Mouse (Mus musculus): ENCODE data around the gene Hace1.
"Not testable (repeated sequence)": the region's sequence is repeated elsewhere in the genome, so short reads cannot be mapped to it uniquely, and the experiment has no call there.

Gene Hace1

GRCm38 (mm10) chr10:45577731-45578297 lies at the start of gene Hace1:
Hace1 (plus strand) TSS chr10:45577829.
- peak; percentile 87 for DNase-seq (ENCODE audit: low spot score)

DNA sequence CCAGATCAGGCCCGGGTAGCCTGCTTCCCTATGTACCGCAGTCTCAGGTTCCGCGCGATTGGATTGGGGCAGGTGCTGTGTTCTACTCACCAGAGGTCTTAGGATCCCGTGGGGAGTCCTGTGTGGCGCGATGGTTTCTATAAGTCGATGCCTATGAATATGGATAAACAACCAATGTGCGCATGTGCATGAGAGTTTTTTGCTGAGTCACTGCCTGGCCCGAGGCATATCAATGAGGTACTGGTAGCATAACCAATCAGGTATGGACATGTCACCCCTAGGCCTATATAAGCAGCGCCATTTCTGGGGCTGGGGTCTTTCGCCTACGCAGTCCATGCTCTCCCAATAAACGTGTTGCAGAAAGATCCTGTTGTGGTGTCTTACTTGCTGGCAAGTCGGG lies 40.3 kb upstream of the Hace1 start:
- DNase-seq (ENCODE audit: low spot score), result not testable (repeated sequence)

DNA sequence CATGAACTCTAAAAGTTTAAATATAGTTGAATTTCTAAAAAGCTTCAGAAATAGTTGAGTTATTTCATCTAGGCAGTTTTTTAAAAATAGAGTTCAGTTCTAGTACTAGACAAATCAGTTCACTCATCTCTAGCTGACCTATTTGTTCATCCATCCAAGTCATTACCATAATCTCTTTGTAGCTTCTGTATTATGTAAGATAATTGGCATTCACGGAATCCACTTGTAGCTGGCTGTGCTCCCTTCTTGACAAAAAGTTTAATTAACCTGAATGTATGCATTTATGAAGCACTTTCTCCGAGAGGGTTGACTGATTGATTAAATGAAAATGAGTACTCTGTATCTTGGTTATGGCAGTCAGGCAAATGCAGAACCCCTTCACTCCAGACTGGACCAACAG lies 34.9 kb upstream of the Hace1 start:
- no peak for DNase-seq (ENCODE audit: low spot score)

- no peak for DNase-seq (ENCODE audit: low spot score)
Observed at GRCm38 (mm10) chr10:45546799-45547198, 30.8 kb upstream of the Hace1 start.

DNA sequence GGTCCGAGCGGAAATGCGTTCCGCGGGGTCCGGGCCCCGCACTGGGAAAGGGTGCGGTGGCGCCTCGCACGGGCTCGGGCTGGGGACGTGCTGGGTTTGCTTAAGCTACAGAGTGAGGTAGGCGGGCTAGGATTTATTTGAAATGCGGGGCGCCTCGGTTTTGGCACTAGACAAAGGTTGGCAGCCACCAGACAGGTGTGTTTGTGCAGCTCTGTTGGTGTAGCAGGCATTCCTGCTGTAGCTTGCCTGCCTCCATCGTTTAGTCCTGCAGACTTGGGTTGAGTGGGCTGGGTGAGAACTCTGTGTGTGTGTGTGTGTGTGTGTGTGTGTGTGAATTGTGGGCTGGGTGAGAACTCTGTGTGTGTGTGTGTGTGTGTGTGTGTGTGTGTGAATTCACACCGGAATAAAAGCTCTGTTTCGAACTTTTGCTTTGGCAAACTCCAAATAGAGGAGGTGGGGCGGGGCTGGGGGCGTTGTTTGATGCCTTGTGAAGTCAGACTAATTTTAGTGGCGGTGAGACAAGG lies 731 bp downstream of the Hace1 start:
- DNase-seq (ENCODE audit: low spot score), result peak; percentile 52

DNA sequence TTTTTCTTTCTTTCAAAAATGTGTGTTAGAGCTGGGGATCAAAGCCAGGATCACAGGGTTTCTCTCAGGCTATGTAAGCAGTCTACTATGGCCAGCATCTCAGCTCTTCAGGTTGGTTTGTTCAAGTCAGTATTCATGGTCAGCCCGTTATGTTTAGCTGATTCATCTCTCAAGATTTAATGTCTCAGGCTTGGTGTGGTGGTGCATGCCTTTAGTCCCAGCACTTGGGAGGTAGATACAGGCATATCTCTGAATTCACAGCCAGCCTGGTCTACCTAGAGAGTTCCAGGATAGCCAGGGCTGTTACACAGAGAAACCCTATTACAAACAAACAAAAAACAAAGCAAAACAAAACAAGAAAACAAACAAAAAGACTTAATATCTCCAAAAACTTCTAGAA lies 5.7 kb downstream of the Hace1 start:
- no peak for DNase-seq (ENCODE audit: low spot score)

GRCm38 (mm10) chr10:45583829-45584228 lies 6.2 kb downstream of the Hace1 start:
- DNase-seq (ENCODE audit: low spot score), result no peak

- no peak for DNase-seq (ENCODE audit: low spot score)
Observed at GRCm38 (mm10) chr10:45584311-45585102, 6.9 kb downstream of the Hace1 start.

DNA sequence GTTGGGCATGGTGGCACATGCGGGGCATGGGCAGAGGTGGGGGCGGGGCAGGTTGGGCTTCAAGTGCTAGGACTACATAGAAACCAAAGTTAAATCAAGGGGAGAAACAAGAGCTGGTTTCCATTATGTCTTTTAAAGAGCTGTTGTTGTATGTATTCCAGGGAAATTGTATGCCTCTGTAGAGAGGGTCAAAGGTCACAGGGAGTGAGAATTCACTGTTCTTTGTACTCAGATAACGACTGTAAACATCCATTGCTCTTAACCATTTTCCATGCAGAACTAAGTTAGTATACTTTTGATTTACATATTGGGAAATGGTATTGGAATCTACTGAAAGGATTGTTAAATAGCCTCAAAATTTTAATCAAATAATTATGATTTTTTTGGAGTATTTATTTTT lies 28.2 kb downstream of the Hace1 start:
- DNase-seq (ENCODE audit: low spot score), result no peak

GRCm38 (mm10) chr10:45610727-45611126 lies 33.1 kb downstream of the Hace1 start:
- no peak for DNase-seq (ENCODE audit: low spot score)

- DNase-seq (ENCODE audit: low spot score), result no peak
Observed at GRCm38 (mm10) chr10:45616012-45616411, 38.4 kb downstream of the Hace1 start.

- no peak for DNase-seq (ENCODE audit: low spot score)
Observed at GRCm38 (mm10) chr10:45619039-45619438, 41.4 kb downstream of the Hace1 start.

GRCm38 (mm10) chr10:45631995-45632394 lies 54.4 kb downstream of the Hace1 start:
- DNase-seq (ENCODE audit: low spot score), result no peak

DNA sequence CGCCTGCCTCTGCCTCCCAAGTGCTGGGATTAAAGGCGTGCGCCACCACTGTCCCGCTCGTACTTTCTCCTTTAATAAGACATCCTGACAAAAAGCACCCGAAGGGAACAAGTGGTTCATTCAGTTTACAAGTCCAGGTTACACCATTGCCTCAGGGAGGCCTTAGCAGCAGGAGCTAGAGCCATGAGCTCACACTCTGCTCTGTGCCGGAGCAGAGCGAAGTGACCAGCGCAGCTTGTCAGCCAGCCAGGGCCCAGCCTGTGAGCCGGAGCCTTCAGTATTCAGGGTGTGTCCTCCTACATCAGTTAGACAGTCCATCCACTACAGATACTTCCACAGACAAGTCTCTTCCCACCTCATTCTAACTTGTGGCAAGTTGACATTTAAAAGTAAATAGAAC lies 55.0 kb downstream of the Hace1 start:
- no peak for DNase-seq (ENCODE audit: low spot score)

- DNase-seq (ENCODE audit: low spot score), result no peak
Observed at GRCm38 (mm10) chr10:45635201-45635600, 57.6 kb downstream of the Hace1 start.

GRCm38 (mm10) chr10:45639762-45640161 lies 62.1 kb downstream of the Hace1 start:
- DNase-seq (ENCODE audit: low spot score), result no peak

GRCm38 (mm10) chr10:45654026-45654425 lies 76.4 kb downstream of the Hace1 start:
- no peak for DNase-seq (ENCODE audit: low spot score)

DNA sequence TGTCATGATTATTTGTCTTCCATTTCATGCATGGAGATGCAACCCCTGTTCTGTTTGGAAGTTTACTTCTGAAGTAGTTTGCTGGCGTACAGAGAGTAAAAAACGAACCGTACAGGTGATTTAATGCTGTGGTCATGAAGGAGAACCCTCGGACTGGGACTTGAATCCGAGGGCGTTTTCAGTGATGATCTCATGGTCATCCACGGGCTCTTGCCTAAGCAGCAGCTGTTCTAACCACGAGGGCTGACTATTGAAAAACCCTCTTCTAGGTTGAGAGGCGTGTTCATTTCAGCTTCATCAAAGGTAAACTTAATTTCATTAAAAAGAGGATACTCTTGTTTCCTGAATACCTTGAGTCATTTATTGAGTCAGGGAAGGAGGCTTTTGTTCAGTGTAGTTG lies 84.4 kb downstream of the Hace1 start:
- DNase-seq (ENCODE audit: low spot score), result no peak

DNA sequence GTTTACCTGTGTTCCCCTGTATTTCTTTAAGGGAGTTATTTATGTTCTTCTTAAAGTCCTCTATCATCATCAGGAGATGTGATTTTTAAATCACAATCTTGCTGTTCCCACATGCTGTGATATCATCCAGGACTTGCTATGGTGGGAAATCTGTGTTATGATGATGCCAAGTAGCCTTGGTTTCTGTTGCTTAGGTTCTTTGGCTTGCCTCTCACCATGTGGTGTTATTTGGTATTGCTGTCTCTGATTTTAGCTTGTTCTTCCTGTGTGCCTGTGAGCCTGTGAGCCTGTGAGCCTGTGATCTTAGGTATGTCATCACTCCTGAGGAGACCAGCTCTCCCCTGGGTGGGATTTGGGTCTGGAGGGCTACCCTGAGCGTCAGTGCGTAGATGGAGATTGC lies 90.6 kb downstream of the Hace1 start:
- no peak for DNase-seq (ENCODE audit: low spot score)

GRCm38 (mm10) chr10:45676796-45677195 lies 99.2 kb downstream of the Hace1 start:
- no peak for DNase-seq (ENCODE audit: low spot score)

- DNase-seq (ENCODE audit: low spot score), result no peak
Observed at GRCm38 (mm10) chr10:45686191-45686590, 108.6 kb downstream of the Hace1 start.

DNA sequence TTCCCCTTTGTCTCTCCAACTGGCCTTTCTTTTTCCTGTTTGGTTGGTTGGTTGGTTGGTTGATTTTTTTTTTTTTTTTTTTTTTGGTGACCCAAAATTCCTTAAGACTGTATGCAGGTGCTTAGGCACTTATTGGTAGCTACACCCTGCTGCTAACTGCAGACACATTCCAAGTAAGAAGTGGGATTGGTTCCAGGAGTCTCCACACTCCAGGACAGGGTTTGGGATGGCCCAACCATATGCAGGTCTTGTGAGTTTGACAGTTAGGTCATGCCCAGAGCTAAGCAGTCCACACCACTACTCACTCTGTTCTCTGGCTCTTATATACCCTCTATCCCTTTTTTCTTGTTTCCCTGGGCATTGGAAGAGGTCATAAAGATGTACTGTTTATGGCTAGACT lies 117.3 kb downstream of the Hace1 start:
- DNase-seq (ENCODE audit: low spot score), result no peak

GRCm38 (mm10) chr10:45695522-45695921 lies 117.9 kb downstream of the Hace1 start:
- no peak for DNase-seq (ENCODE audit: low spot score)

DNA sequence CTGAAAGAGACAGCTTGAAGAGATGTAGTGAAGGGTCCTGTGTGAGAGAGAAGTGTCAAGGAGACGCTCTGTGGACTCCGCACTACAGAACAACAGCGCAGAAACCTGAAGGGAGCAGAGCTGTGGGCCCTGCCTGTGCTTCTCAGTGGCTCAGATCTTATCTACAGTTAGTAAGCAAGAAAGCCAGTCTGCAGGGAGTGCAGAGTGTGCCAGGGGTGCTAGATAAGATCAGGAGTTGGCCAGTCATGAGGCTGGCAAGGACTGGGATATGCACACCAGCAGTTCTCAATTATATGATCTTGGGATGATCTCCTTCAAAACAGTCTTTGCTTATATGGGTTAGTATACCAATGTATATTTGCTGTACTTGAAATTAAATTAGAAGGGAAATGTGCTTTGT lies 121.3 kb downstream of the Hace1 start:
- DNase-seq (ENCODE audit: low spot score), result no peak

All from layer of hippocampus, adult 11-12 months (tissue).